Mouse (Mus musculus) hindbrain, embryonic 16.5 days (tissue): ENCODE data around the gene Bcas2. TPM values are rescaled to one million over a fixed set of nuclear protein-coding genes. Genes with fewer than 3 reads are reported as not detected.
"Not testable (repeated sequence)": the region's sequence is repeated elsewhere in the genome, so short reads cannot be mapped to it uniquely, and the experiment has no call there.

Source experiments
- ATAC-seq: fragments of 200-750 bp; cut with Nextera tagmentation; 2 replicates; pipeline ENCODE4 v1.8.0; 2017; ENCODE audit warnings: moderate TSS enrichment, moderate library complexity
- H3K27ac ChIP-seq: fragments of 300-500 bp; sonication (generic); 2 replicates; pipeline ENCODE4 v1.5.1; 2014; ENCODE audit warnings: low read depth, mild to moderate bottlenecking, control low read depth, low read length, moderate library complexity
- H3K27me3 ChIP-seq: fragments of 300-500 bp; sonication (generic); replicated peaks from 2 replicates; pipeline ENCODE4 v1.6.1; 2014; ENCODE audit warnings: low read length; ENCODE audit not compliant: control insufficient read depth, insufficient read depth
- H3K36me3 ChIP-seq: fragments of 300-500 bp; sonication (generic); 2 replicates; pipeline ENCODE4 v1.6.1; 2014; ENCODE audit warnings: mild to moderate bottlenecking, low read length, moderate library complexity, mixed read lengths; ENCODE audit not compliant: control insufficient read depth, insufficient read depth
- H3K4me1 ChIP-seq: fragments of 300-500 bp; sonication (generic); 2 replicates; pipeline ENCODE4 v1.6.1; 2014; ENCODE audit warnings: low read depth, low read length; ENCODE audit not compliant: control insufficient read depth, insufficient read depth
- H3K4me2 ChIP-seq: fragments of 300-500 bp; sonication (generic); 2 replicates; pipeline ENCODE4 v1.6.1; 2014; ENCODE audit warnings: mild to moderate bottlenecking, low read length, control low read depth, moderate library complexity
- H3K4me3 ChIP-seq: fragments of 300-500 bp; sonication (generic); 2 replicates; pipeline ENCODE4 v1.5.1; 2014; ENCODE audit warnings: mild to moderate bottlenecking, low read length, control low read depth, moderate library complexity
- H3K9ac ChIP-seq: fragments of 300-500 bp; sonication (generic); 2 replicates; pipeline ENCODE4 v1.6.1; 2014; ENCODE audit warnings: low read depth, mild to moderate bottlenecking, control low read depth, low read length, moderate library complexity
- H3K9me3 ChIP-seq: fragments of 300-500 bp; sonication (generic); 2 replicates; pipeline ENCODE4 v1.6.1; 2014; ENCODE audit warnings: mild to moderate bottlenecking, low read length, moderate library complexity; ENCODE audit not compliant: control insufficient read depth
- WGBS: fragments of 180-500 bp; shearing (Covaris S2); extraction: QIAGEN DNeasy Blood & Tissue Kit; methylation state at CpG from one replicate; pipeline ENCODE4 v1.1.7; 2014; 5-methylcytosine and 5-hydroxymethylcytosine counted together
- polyA plus RNA-seq: library from polyadenylated mRNA; unstranded; fragments of >200 nt; fragmentation: Nextera tagmentation; extraction: Ambion mirVana; gene quantifications from 2 replicates; pipeline ENCODE4 v1.2.1, GENCODE M21; 2015

Bcas2 gene
- polyA plus RNA-seq, 1 experiment from 2014 or later, result 203 TPM

DNA sequence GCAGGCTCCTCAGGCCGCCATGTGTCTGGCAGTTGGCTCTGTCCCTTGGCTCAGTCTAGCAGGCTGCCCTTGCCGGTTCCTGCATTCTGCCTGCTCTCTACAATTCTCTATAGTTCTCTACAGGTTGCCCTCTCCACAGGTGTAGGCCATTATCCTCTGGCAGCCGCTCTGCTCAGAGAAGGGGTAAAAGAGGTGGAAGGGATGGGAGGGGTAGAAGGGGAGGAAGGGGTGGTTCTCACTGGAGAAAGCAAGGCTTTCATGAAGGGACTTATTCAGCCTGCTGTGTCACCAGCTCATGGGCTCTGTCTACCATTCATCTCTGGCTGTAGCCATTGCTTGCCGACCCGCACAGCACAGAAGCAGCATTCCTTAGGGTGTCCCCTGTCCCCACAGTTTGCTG lies 17.0 kb downstream of the Bcas2 start:
- H3K4me2 ChIP-seq, result no peak overlapping the region
- H3K27ac ChIP-seq, result no peak overlapping the region
- no peak overlapping the region for H3K4me3 ChIP-seq
- WGBS, result 51% methylated on average over 5 of the region's 5 CpGs
- H3K4me1 ChIP-seq, result no peaks in the 10 kb centered on the region
- ATAC-seq, result no peak
- no peaks in the 10 kb centered on the region for H3K36me3 ChIP-seq
- H3K27me3 ChIP-seq, result no peaks in the 10 kb centered on the region
- H3K9ac ChIP-seq, result no peak overlapping the region
- H3K9me3 ChIP-seq, result peaks cover 2% of the 10 kb centered on the region

DNA sequence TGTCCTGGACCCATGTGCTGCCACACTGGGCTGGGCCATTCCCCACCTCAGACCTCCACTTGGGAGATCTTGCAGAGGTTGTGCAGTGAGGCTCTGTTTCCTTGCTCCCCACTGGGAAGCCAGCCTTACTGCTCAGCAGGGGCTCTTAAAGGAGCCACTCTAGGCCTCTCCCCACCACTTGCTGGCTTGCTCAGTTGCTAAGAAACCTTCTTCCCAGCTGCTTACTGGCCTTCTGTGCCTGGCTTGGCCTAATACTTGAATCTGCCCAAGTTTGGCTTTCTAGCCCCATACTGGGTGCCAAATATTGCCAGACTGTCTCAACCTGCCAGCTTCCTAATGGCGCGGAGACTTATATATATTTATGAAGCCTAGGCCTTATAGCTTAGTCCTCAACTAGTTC lies 17.4 kb downstream of the Bcas2 start:
- no peaks in the 10 kb centered on the region for H3K27me3 ChIP-seq
- no peak overlapping the region for H3K27ac ChIP-seq
- no peak overlapping the region for H3K9ac ChIP-seq
- H3K4me1 ChIP-seq, result no peaks in the 10 kb centered on the region
- H3K4me3 ChIP-seq, result no peak overlapping the region
- 86% methylated on average over 2 of the region's 2 CpGs for WGBS
- no peak overlapping the region for H3K4me2 ChIP-seq
- H3K9me3 ChIP-seq, result peaks cover 2% of the 10 kb centered on the region
- H3K36me3 ChIP-seq, result no peaks in the 10 kb centered on the region
- no peak for ATAC-seq

DNA sequence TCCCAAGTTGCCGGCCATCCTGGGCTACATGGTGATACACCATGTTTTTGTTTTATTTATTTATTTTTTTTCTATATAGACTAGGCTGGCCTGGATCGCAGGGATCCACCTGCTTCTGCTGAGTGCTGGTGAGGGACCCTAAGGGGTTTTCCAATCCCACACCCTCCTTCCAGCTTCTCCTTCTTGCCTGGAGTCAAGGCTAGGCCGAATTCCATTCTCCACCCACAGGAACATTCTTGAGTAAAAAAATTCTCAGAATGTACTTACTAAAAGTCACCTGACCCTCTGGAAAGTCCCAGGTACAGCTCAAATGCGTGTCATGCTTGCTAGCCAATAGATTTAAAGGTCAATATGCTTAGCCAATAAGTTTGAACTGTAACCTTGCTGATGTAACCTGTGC lies 20.7 kb downstream of the Bcas2 start:
- H3K9ac ChIP-seq, result no peak overlapping the region
- peaks cover 2% of the 10 kb centered on the region for H3K9me3 ChIP-seq
- ATAC-seq, result no peak
- no peak overlapping the region for H3K27ac ChIP-seq
- no peaks in the 10 kb centered on the region for H3K4me1 ChIP-seq
- 89% methylated on average over 4 of the region's 4 CpGs for WGBS
- H3K36me3 ChIP-seq, result no peaks in the 10 kb centered on the region
- no peak overlapping the region for H3K4me2 ChIP-seq
- H3K4me3 ChIP-seq, result no peak overlapping the region
- no peaks in the 10 kb centered on the region for H3K27me3 ChIP-seq

DNA sequence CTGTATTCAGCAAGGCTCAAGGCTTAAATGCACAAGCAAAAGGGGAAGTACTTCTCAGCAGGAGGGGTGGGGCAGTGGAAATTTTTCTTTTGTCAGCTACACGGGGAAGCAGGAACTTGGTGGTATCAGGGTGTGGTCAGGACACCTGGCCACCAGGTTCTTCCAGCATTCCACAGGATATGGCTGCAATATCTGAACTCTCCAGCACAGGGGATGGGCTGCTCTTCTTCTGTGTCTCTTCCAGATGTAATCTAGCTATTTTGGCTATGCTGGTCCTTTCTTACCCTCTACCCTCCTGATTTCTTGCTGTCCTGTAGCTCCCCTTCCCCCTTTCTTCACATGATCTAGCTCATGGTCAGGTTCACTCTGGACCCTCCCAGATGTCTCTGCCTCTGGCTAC lies 21.7 kb downstream of the Bcas2 start:
- H3K4me3 ChIP-seq, result no peak overlapping the region
- no peak overlapping the region for H3K9ac ChIP-seq
- H3K9me3 ChIP-seq, result peaks cover 2% of the 10 kb centered on the region
- H3K27me3 ChIP-seq, result no peaks in the 10 kb centered on the region
- no peak overlapping the region for H3K27ac ChIP-seq
- H3K4me1 ChIP-seq, result no peaks in the 10 kb centered on the region
- WGBS, result 82% methylated on average over 1 of the region's 1 CpGs
- H3K36me3 ChIP-seq, result no peaks in the 10 kb centered on the region
- ATAC-seq, result no peak
- H3K4me2 ChIP-seq, result no peak overlapping the region

DNA sequence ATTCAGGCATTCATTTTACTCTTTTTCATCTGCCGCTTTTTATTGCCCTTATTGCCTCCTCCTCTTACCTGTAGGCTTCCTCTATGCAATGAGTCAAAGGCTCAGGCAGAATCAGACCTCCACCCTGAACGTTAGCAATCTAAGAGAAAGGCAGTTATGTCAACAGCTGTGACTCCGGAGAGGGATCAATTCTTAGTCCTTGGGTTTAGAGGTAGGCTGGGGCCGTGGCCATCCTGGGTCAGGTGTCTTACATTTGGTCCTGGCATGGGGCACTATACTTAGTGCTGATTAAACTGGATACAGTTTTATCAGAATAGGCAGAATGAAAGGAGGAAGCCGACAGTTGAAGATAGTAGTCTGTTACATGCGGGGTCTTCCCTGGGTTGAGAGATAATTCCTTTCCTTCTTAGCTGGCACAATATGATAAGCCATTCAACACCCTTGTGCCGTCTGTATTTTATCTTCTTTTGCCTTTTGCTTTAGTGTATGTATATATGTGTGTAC lies 24.9 kb downstream of the Bcas2 start:
- Histone ChIP-seq H3K36me3 (no peaks in the 10 kb centered on the region), H3K27me3 (no peaks in the 10 kb centered on the region), H3K4me3 (no peak overlapping the region), H3K9me3 (peaks cover 2% of the 10 kb centered on the region), H3K27ac (no peak overlapping the region), H3K4me2 (no peak overlapping the region), H3K9ac (no peak overlapping the region), H3K4me1 (no peaks in the 10 kb centered on the region)
- WGBS, result 88% methylated on average over 7 of the region's 7 CpGs
- ATAC-seq, result no peak

DNA sequence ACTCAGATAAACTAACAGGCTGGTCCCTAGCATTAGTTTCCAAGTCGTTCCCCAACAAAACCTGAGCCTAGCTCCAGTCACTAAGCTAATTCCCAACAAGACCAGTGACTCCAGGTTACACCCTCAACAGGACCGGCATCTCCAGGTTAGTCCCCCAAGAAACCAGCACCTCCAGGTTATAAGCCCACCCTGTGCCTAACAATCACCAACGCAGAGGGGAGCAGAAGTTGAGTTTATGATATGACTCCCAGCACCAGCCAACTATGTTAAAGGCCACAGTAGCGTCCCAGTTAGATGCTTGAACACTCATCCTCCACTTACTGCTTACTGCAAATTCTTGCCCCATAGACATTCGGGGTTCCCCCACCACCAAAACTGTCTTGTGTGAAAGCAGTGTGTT lies 27.9 kb downstream of the Bcas2 start:
- ATAC-seq, result no peak
- H3K9ac ChIP-seq, result no peak overlapping the region
- H3K4me3 ChIP-seq, result no peak overlapping the region
- no peaks in the 10 kb centered on the region for H3K27me3 ChIP-seq
- no peak overlapping the region for H3K4me2 ChIP-seq
- no peaks in the 10 kb centered on the region for H3K36me3 ChIP-seq
- 90% methylated on average over 5 of the region's 5 CpGs for WGBS
- H3K27ac ChIP-seq, result no peak overlapping the region
- H3K4me1 ChIP-seq, result no peaks in the 10 kb centered on the region
- no peaks in the 10 kb centered on the region for H3K9me3 ChIP-seq

DNA sequence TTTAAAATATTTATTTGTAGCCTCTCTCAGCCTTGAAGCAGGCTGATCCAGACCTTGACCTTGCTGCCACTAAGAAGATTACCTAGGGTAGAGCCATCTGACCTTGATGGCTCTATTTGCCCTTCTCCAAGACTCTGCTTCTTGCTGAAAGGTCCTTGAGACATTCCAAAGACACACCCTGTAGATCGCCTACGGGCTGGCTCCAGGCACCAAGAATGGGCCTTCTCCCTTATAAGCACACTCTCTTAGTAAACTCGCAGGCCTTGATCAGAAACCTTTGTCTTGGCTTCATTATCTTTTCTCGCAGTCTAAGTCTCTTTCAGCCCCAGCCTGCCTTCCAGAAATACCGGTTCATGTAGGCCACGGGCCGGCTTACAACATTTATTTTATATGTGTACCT lies 29.6 kb downstream of the Bcas2 start:
- not testable (repeated sequence) for H3K4me3 ChIP-seq, H3K4me1 ChIP-seq, H3K9ac ChIP-seq, H3K27me3 ChIP-seq, H3K36me3 ChIP-seq, ATAC-seq, H3K4me2 ChIP-seq, H3K9me3 ChIP-seq, H3K27ac ChIP-seq
- 95% methylated on average over 7 of the region's 7 CpGs for WGBS

DNA sequence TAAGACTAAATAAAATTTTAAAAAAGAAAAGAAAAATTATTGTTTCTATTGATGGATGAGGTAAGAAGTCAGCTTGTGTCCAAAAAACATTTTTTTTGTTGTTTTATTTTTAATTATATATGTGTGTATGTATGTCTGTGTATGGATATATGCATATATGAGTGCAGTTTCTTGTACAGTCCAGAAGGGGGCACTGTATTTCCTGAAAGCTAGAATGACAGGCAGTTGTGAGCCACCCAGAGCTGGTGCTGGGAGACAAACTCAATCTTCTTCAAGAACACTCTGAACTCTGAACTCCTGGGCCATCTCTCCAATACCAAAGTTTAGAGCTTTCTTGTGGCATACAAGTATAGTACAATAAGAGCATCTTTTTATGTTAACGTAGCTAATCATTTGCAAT lies 32.1 kb downstream of the Bcas2 start:
- H3K4me3 ChIP-seq, result no peak overlapping the region
- no peaks in the 10 kb centered on the region for H3K4me1 ChIP-seq
- H3K27me3 ChIP-seq, result no peaks in the 10 kb centered on the region
- H3K27ac ChIP-seq, result no peak overlapping the region
- no peaks in the 10 kb centered on the region for H3K9me3 ChIP-seq
- H3K36me3 ChIP-seq, result no peaks in the 10 kb centered on the region
- ATAC-seq, result no peak
- H3K4me2 ChIP-seq, result no peak overlapping the region
- 93% methylated on average over 1 of the region's 1 CpGs for WGBS
- no peak overlapping the region for H3K9ac ChIP-seq

DNA sequence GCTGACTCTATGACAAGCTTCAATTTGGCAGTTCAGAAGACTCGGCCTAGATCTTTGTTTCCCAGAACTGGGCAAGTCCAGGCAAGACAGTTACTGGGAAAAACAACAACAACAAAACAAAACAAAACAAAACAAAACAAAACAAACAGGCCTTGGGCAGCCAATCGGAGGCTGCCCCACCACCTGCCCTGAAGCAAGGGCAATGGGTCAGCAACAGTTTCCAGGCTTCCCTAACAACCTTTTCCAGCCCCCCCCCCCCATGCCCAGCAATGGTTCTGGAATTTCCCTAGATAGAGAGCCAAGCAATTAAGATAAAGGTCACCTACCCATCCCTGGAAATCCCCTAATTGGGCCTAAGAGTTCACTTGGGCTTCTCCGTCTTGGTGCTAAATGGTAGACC lies 33.0 kb downstream of the Bcas2 start:
- H3K27me3 ChIP-seq, result no peaks in the 10 kb centered on the region
- H3K27ac ChIP-seq, result no peak overlapping the region
- H3K4me2 ChIP-seq, result no peak overlapping the region
- WGBS, result 98% methylated on average over 3 of the region's 3 CpGs
- H3K4me1 ChIP-seq, result no peaks in the 10 kb centered on the region
- ATAC-seq, result no peak
- no peak overlapping the region for H3K4me3 ChIP-seq
- H3K9me3 ChIP-seq, result no peaks in the 10 kb centered on the region
- no peak overlapping the region for H3K9ac ChIP-seq
- no peaks in the 10 kb centered on the region for H3K36me3 ChIP-seq

DNA sequence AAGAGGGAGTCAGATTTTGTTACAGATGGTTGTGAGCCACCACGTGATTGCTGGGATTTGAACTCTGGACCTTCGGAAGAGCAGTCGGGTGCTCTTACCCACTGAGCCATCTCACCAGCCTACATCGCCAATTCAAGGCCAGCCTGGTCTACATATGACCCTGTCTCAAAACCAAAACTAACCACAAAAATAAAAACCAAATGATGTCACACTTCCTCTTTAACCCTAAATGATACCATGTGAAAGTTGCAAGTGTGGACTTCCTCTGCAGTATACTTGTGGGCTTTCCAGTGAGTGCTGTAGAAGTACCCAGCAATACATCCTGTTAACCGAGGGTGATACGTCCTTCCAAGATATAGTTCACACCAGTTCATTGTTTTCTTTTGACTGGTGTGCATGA lies 34.9 kb downstream of the Bcas2 start:
- Histone ChIP-seq H3K27ac (no peak overlapping the region), H3K36me3 (no peaks in the 10 kb centered on the region), H3K4me2 (no peak overlapping the region), H3K4me1 (no peaks in the 10 kb centered on the region), H3K9me3 (no peaks in the 10 kb centered on the region), H3K9ac (no peak overlapping the region), H3K27me3 (no peaks in the 10 kb centered on the region), H3K4me3 (no peak overlapping the region)
- WGBS, result 92% methylated on average over 6 of the region's 6 CpGs
- no peak for ATAC-seq
